Mouse (Mus musculus): ENCODE measurements around the gene Pik3r4. TPM values are rescaled to one million over a fixed set of nuclear protein-coding genes. Genes with fewer than 3 reads are reported as not detected.

Pik3r4 gene
- polyA plus RNA-seq, 1 experiment, result 0.04 TPM

GRCm38 (mm10) chr9:105719367-105719766 lies 76.6 kb downstream of the Pik3r4 start:
- H3K4me3 ChIP-seq (replicated peaks), result no peak overlapping the region
- H3K27me3 ChIP-seq (ENCODE audit: control insufficient read depth), result no peaks in the 10 kb centered on the region
- no peaks in the 10 kb centered on the region for H3K9me3 ChIP-seq (ENCODE audit: control insufficient read depth, low read length)
- H3K36me3 ChIP-seq (ENCODE audit: control insufficient read depth), result no peaks in the 10 kb centered on the region
- no peak for TF ChIP-seq GATA1 (IDR thresholded peaks at IDR 0.05; ENCODE audit: low read length)
- no peak for TF ChIP-seq TAL1 (IDR thresholded peaks at IDR 0.05; ENCODE audit: low read length)
- H3K4me1 ChIP-seq (ENCODE audit: control insufficient read depth), result no peaks in the 10 kb centered on the region

GRCm38 (mm10) chr9:105719851-105720395 lies 77.1 kb downstream of the Pik3r4 start:
- Histone ChIP-seq H3K4me1 (ENCODE audit: control insufficient read depth) (no peaks in the 10 kb centered on the region), H3K27me3 (ENCODE audit: control insufficient read depth) (no peaks in the 10 kb centered on the region), H3K4me3 (replicated peaks) (no peak overlapping the region), H3K9me3 (ENCODE audit: control insufficient read depth, low read length) (no peaks in the 10 kb centered on the region), H3K36me3 (ENCODE audit: control insufficient read depth) (no peaks in the 10 kb centered on the region)
- TF ChIP-seq TAL1 (IDR thresholded peaks at IDR 0.05; ENCODE audit: low read length) (no peak), GATA1 (IDR thresholded peaks at IDR 0.05; ENCODE audit: low read length) (no peak)

- H3K36me3 ChIP-seq (ENCODE audit: control insufficient read depth), result no peaks in the 10 kb centered on the region
- TF ChIP-seq TAL1 (IDR thresholded peaks at IDR 0.05; ENCODE audit: low read length), result no peak
- no peak for TF ChIP-seq GATA1 (IDR thresholded peaks at IDR 0.05; ENCODE audit: low read length)
- no peaks in the 10 kb centered on the region for H3K9me3 ChIP-seq (ENCODE audit: control insufficient read depth, low read length)
- no peaks in the 10 kb centered on the region for H3K27me3 ChIP-seq (ENCODE audit: control insufficient read depth)
- H3K4me1 ChIP-seq (ENCODE audit: control insufficient read depth), result no peaks in the 10 kb centered on the region
- H3K4me3 ChIP-seq (replicated peaks), result no peak overlapping the region
Observed at GRCm38 (mm10) chr9:105720430-105720829, 77.7 kb downstream of the Pik3r4 start.

- H3K9me3 ChIP-seq (ENCODE audit: control insufficient read depth, low read length), result no peaks in the 10 kb centered on the region
- H3K4me3 ChIP-seq (replicated peaks), result no peak overlapping the region
- no peaks in the 10 kb centered on the region for H3K4me1 ChIP-seq (ENCODE audit: control insufficient read depth)
- no peaks in the 10 kb centered on the region for H3K36me3 ChIP-seq (ENCODE audit: control insufficient read depth)
- TF ChIP-seq TAL1 (IDR thresholded peaks at IDR 0.05; ENCODE audit: low read length), result no peak
- TF ChIP-seq GATA1 (IDR thresholded peaks at IDR 0.05; ENCODE audit: low read length), result no peak
- H3K27me3 ChIP-seq (ENCODE audit: control insufficient read depth), result no peaks in the 10 kb centered on the region
Observed at GRCm38 (mm10) chr9:105731976-105732375, 89.2 kb downstream of the Pik3r4 start.

- Histone ChIP-seq H3K4me1 (ENCODE audit: control insufficient read depth) (no peaks in the 10 kb centered on the region), H3K36me3 (ENCODE audit: control insufficient read depth) (no peaks in the 10 kb centered on the region), H3K9me3 (ENCODE audit: control insufficient read depth, low read length) (no peaks in the 10 kb centered on the region), H3K27me3 (ENCODE audit: control insufficient read depth) (no peaks in the 10 kb centered on the region), H3K4me3 (replicated peaks) (no peak overlapping the region)
- no peak for TF ChIP-seq GATA1 (IDR thresholded peaks at IDR 0.05; ENCODE audit: low read length)
- no peak for TF ChIP-seq TAL1 (IDR thresholded peaks at IDR 0.05; ENCODE audit: low read length)
Observed at GRCm38 (mm10) chr9:105734651-105735050, 91.9 kb downstream of the Pik3r4 start.

GRCm38 (mm10) chr9:105735195-105735594 lies 92.4 kb downstream of the Pik3r4 start:
- Histone ChIP-seq H3K9me3 (ENCODE audit: control insufficient read depth, low read length) (no peaks in the 10 kb centered on the region), H3K36me3 (ENCODE audit: control insufficient read depth) (no peaks in the 10 kb centered on the region), H3K4me3 (replicated peaks) (no peak overlapping the region), H3K4me1 (ENCODE audit: control insufficient read depth) (no peaks in the 10 kb centered on the region), H3K27me3 (ENCODE audit: control insufficient read depth) (no peaks in the 10 kb centered on the region)
- no peak for TF ChIP-seq TAL1 (IDR thresholded peaks at IDR 0.05; ENCODE audit: low read length)
- no peak for TF ChIP-seq GATA1 (IDR thresholded peaks at IDR 0.05; ENCODE audit: low read length)

Other genes with a start within 250 kb of the Pik3r4 start
- gene Aste1, start 247.6 kb upstream of the Pik3r4 start, polyA plus RNA-seq (2012), result 0.21 TPM in 2 replicates
- 0.03 TPM in 1 of 2 replicates, not detected in the other for gene Nek11, start 247.5 kb upstream of the Pik3r4 start, polyA plus RNA-seq (2012)
- 0.19 and 0.32 TPM in 2 replicates for gene Atp2c1, start 115.7 kb upstream of the Pik3r4 start, polyA plus RNA-seq (2012)
- under 0.01 TPM in 1 of 2 replicates, not detected in the other for gene Col6a6, start 185.2 kb downstream of the Pik3r4 start, polyA plus RNA-seq (2012)

Measured in erythroblast, embryonic 14.5 days (primary cell).